Mouse (Mus musculus): Measurements from ENCODE around the gene Osbpl6. TPM values are rescaled to one million over a fixed set of nuclear protein-coding genes. Genes with fewer than 3 reads are reported as not detected.

Gene Osbpl6
- polyA plus RNA-seq, 1 experiment = 7.1 TPM

GRCm38 (mm10) chr2:76592401-76592924 lies 186.2 kb downstream of the Osbpl6 start:
- H3K36me3 ChIP-seq (ENCODE audit: control insufficient read depth, insufficient read depth, low read length) = no peaks in the 10 kb centered on the region
- 63% methylated on average over 3 of the region's 3 CpGs for WGBS
- DNase-seq = no peak
- no peak overlapping the region for H3K4me3 ChIP-seq (ENCODE audit: control insufficient read depth, insufficient read depth, low read length)
- H3K27me3 ChIP-seq (ENCODE audit: control insufficient read depth, insufficient read depth, low read length) = no peaks in the 10 kb centered on the region
- H3K27ac ChIP-seq (ENCODE audit: control insufficient read depth, insufficient read depth, low read length) = no peak overlapping the region
- H3K4me1 ChIP-seq (replicated peaks; ENCODE audit: control insufficient read depth, insufficient read depth, low read length) = no peaks in the 10 kb centered on the region
- TF ChIP-seq POLR2A (IDR thresholded peaks at IDR 0.05; ENCODE audit: control insufficient read depth, extremely low read depth, insufficient read depth, low read length, poor library complexity) = no peak
- TF ChIP-seq CTCF (IDR thresholded peaks at IDR 0.05; ENCODE audit: borderline replicate concordance, control insufficient read depth, extremely low read depth, insufficient read depth, low read length, poor library complexity) = no peak

- Histone ChIP-seq H3K4me1 (replicated peaks; ENCODE audit: control insufficient read depth, insufficient read depth, low read length) (no peaks in the 10 kb centered on the region), H3K4me3 (ENCODE audit: control insufficient read depth, insufficient read depth, low read length) (no peak overlapping the region), H3K27me3 (ENCODE audit: control insufficient read depth, insufficient read depth, low read length) (no peaks in the 10 kb centered on the region), H3K36me3 (ENCODE audit: control insufficient read depth, insufficient read depth, low read length) (no peaks in the 10 kb centered on the region), H3K27ac (ENCODE audit: control insufficient read depth, insufficient read depth, low read length) (no peak overlapping the region)
- TF ChIP-seq POLR2A (IDR thresholded peaks at IDR 0.05; ENCODE audit: control insufficient read depth, extremely low read depth, insufficient read depth, low read length, poor library complexity) (no peak), CTCF (IDR thresholded peaks at IDR 0.05; ENCODE audit: borderline replicate concordance, control insufficient read depth, extremely low read depth, insufficient read depth, low read length, poor library complexity) (no peak)
- WGBS = 94% methylated on average over 11 of the region's 11 CpGs
- no peak for DNase-seq
These were observed 191.2 kb downstream of the Osbpl6 start for GRCm38 (mm10) chr2:76597521-76597920.

GRCm38 (mm10) chr2:76599214-76599613 lies 192.9 kb downstream of the Osbpl6 start:
- TF ChIP-seq POLR2A (IDR thresholded peaks at IDR 0.05; ENCODE audit: control insufficient read depth, extremely low read depth, insufficient read depth, low read length, poor library complexity) = no peak
- no peak for TF ChIP-seq CTCF (IDR thresholded peaks at IDR 0.05; ENCODE audit: borderline replicate concordance, control insufficient read depth, extremely low read depth, insufficient read depth, low read length, poor library complexity)
- no peaks in the 10 kb centered on the region for H3K36me3 ChIP-seq (ENCODE audit: control insufficient read depth, insufficient read depth, low read length)
- 76% methylated on average over 5 of the region's 5 CpGs for WGBS
- no peaks in the 10 kb centered on the region for H3K27me3 ChIP-seq (ENCODE audit: control insufficient read depth, insufficient read depth, low read length)
- no peak for DNase-seq
- H3K4me1 ChIP-seq (replicated peaks; ENCODE audit: control insufficient read depth, insufficient read depth, low read length) = no peaks in the 10 kb centered on the region
- H3K27ac ChIP-seq (ENCODE audit: control insufficient read depth, insufficient read depth, low read length) = no peak overlapping the region
- no peak overlapping the region for H3K4me3 ChIP-seq (ENCODE audit: control insufficient read depth, insufficient read depth, low read length)

GRCm38 (mm10) chr2:76602256-76602655 lies 195.9 kb downstream of the Osbpl6 start:
- Histone ChIP-seq H3K36me3 (ENCODE audit: control insufficient read depth, insufficient read depth, low read length) (no peaks in the 10 kb centered on the region), H3K4me3 (ENCODE audit: control insufficient read depth, insufficient read depth, low read length) (no peak overlapping the region), H3K4me1 (replicated peaks; ENCODE audit: control insufficient read depth, insufficient read depth, low read length) (no peaks in the 10 kb centered on the region), H3K27ac (ENCODE audit: control insufficient read depth, insufficient read depth, low read length) (no peak overlapping the region), H3K27me3 (ENCODE audit: control insufficient read depth, insufficient read depth, low read length) (no peaks in the 10 kb centered on the region)
- no peak for DNase-seq
- WGBS = 79% methylated on average over 1 of the region's 1 CpGs
- TF ChIP-seq POLR2A (IDR thresholded peaks at IDR 0.05; ENCODE audit: control insufficient read depth, extremely low read depth, insufficient read depth, low read length, poor library complexity) (no peak), CTCF (IDR thresholded peaks at IDR 0.05; ENCODE audit: borderline replicate concordance, control insufficient read depth, extremely low read depth, insufficient read depth, low read length, poor library complexity) (no peak)

- DNase-seq = no peak
- H3K27me3 ChIP-seq (ENCODE audit: control insufficient read depth, insufficient read depth, low read length) = no peaks in the 10 kb centered on the region
- no peak overlapping the region for H3K27ac ChIP-seq (ENCODE audit: control insufficient read depth, insufficient read depth, low read length)
- H3K4me3 ChIP-seq (ENCODE audit: control insufficient read depth, insufficient read depth, low read length) = no peak overlapping the region
- 93% methylated on average over 3 of the region's 3 CpGs for WGBS
- no peaks in the 10 kb centered on the region for H3K36me3 ChIP-seq (ENCODE audit: control insufficient read depth, insufficient read depth, low read length)
- H3K4me1 ChIP-seq (replicated peaks; ENCODE audit: control insufficient read depth, insufficient read depth, low read length) = no peaks in the 10 kb centered on the region
- TF ChIP-seq CTCF (IDR thresholded peaks at IDR 0.05; ENCODE audit: borderline replicate concordance, control insufficient read depth, extremely low read depth, insufficient read depth, low read length, poor library complexity) = no peak
- no peak for TF ChIP-seq POLR2A (IDR thresholded peaks at IDR 0.05; ENCODE audit: control insufficient read depth, extremely low read depth, insufficient read depth, low read length, poor library complexity)
These were observed 200.4 kb downstream of the Osbpl6 start for GRCm38 (mm10) chr2:76606704-76607103.

- TF ChIP-seq CTCF (IDR thresholded peaks at IDR 0.05; ENCODE audit: borderline replicate concordance, control insufficient read depth, extremely low read depth, insufficient read depth, low read length, poor library complexity) (no peak), POLR2A (IDR thresholded peaks at IDR 0.05; ENCODE audit: control insufficient read depth, extremely low read depth, insufficient read depth, low read length, poor library complexity) (no peak)
- no peak overlapping the region for H3K4me3 ChIP-seq (ENCODE audit: control insufficient read depth, insufficient read depth, low read length)
- H3K27me3 ChIP-seq (ENCODE audit: control insufficient read depth, insufficient read depth, low read length) = no peaks in the 10 kb centered on the region
- no peak overlapping the region for H3K27ac ChIP-seq (ENCODE audit: control insufficient read depth, insufficient read depth, low read length)
- no peaks in the 10 kb centered on the region for H3K4me1 ChIP-seq (replicated peaks; ENCODE audit: control insufficient read depth, insufficient read depth, low read length)
- DNase-seq = no peak
- WGBS = 69% methylated on average over 10 of the region's 10 CpGs
- no peaks in the 10 kb centered on the region for H3K36me3 ChIP-seq (ENCODE audit: control insufficient read depth, insufficient read depth, low read length)
These were observed 204.2 kb downstream of the Osbpl6 start for GRCm38 (mm10) chr2:76610326-76611104.

Measured in thymus, adult 2 months (tissue).